Comparison of ENCODE assay signal across 8 mouse cellular contexts in the genomic region with DNA sequence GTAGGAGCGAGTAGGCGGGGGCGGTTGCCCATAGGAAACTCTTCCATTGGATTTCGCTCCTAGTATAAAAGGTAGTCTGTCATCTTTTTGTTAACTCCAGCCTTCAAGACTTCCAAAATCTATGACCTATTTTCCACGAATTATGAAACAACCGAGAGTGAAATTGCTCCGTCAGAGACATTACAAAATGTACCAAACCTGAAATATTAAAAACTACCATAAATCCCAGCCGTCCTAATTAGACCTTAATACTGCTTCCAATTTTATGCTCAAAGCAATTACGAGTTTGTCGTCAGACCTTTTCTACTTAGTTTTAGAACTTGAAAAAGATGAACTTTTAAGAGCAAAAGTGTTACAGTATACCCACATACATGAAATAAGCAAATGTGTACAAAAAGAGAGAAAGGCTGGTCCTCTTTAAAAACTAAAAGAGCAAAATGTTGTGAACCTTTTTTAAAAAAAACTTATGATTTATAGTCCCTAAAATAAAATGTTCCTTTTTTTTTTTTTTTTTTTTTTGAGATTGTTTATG. TPM values are rescaled to one million over a fixed set of nuclear protein-coding genes. Genes with fewer than 3 reads are reported as not detected.
A peak's percentile ranks its signal among the peaks of the same experiment; 100 is the strongest.
DNase-seq lines count a peak whose midpoint lies in the region; ATAC-seq and TF ChIP-seq lines count a peak whose summit lies in the region.

No protein-coding gene starts in this region.

- ATAC-seq in heart, embryonic 14.5 days (ENCODE audit: insufficient number of reproducible peaks, insufficient read depth, low FRiP score, low read depth), result no peak
- ATAC-seq in hindbrain, embryonic 15.5 days (ENCODE audit: low FRiP score, low read depth), result no peak
- ATAC-seq in midbrain, embryonic 11.5 days (ENCODE audit: low FRiP score), result no peak
- ATAC-seq in megakaryocyte progenitor cell, adult 5-6 weeks (replicated peaks; ENCODE audit: poor library complexity), result no peak

- H3K4me1 ChIP-seq in heart, embryonic 14.5 days (ENCODE audit: control insufficient read depth in 2 of 2, insufficient read depth in 2 of 2, low read length in 2 of 2), result peaks cover 0 to 23% of the 10 kb centered on the region in 2 experiments; a peak in 2 of 4 replicates
- peaks cover 6% of the 10 kb centered on the region; the same call in 1 of the 2 replicates for H3K4me1 ChIP-seq in cortical plate, adult 2 months (ENCODE audit: control insufficient read depth, insufficient read depth, low read length)
- H3K4me1 ChIP-seq in hindbrain, embryonic 15.5 days (replicated peaks), result peaks cover 28% of the 10 kb centered on the region
- H3K4me1 ChIP-seq in midbrain, embryonic 11.5 days (ENCODE audit: control insufficient read depth, insufficient read depth, low read length), result peaks cover 4% of the 10 kb centered on the region; the same call in 1 of the 2 replicates

- intact Hi-C loops in heart, postnatal 36 days (cut with DNase I), result no loop called here

- peak overlapping the region; percentile 88 for H3K4me2 ChIP-seq in heart, embryonic 14.5 days (ENCODE audit: low read length)
- H3K4me2 ChIP-seq in hindbrain, embryonic 15.5 days, result peak overlapping the region; percentile 94
- peak overlapping the region; percentile 97 for H3K4me2 ChIP-seq in midbrain, embryonic 11.5 days

- no peak overlapping the region for H3K27ac ChIP-seq in heart, embryonic 14.5 days (replicated peaks in 1 of 2; ENCODE audit: control insufficient read depth in 1 of 2, insufficient read depth in 1 of 2, low read depth in 2 of 2, low read length in 2 of 2)
- H3K27ac ChIP-seq in cortical plate, adult 2 months (ENCODE audit: insufficient read depth, low read length), result no peak overlapping the region
- no peak overlapping the region for H3K27ac ChIP-seq in hindbrain, embryonic 15.5 days (replicated peaks)
- H3K27ac ChIP-seq in midbrain, embryonic 11.5 days (ENCODE audit: low read depth, low read length), result no peak overlapping the region

- TF ChIP-seq POLR2A in cortical plate, adult 2 months (IDR thresholded peaks at IDR 0.05; ENCODE audit: extremely low read depth, insufficient read depth, low read length), result no peak

- WGBS in heart, embryonic 14.5 days, result 11% methylated on average over 10 of the region's 10 CpGs
- WGBS in hindbrain, embryonic 15.5 days, result 14% methylated on average over 10 of the region's 10 CpGs
- WGBS in midbrain, embryonic 11.5 days, result 16% methylated on average over 10 of the region's 10 CpGs

- no peaks in the 10 kb centered on the region for H3K9me3 ChIP-seq in heart, embryonic 14.5 days (ENCODE audit: control insufficient read depth, low read length)
- H3K9me3 ChIP-seq in hindbrain, embryonic 15.5 days, result no peaks in the 10 kb centered on the region
- no peaks in the 10 kb centered on the region for H3K9me3 ChIP-seq in midbrain, embryonic 11.5 days (ENCODE audit: control insufficient read depth, low read length)

- peaks cover 20% of the 10 kb centered on the region for H3K36me3 ChIP-seq in heart, embryonic 14.5 days (ENCODE audit: control insufficient read depth, insufficient read depth, low read length)
- peaks cover 9% of the 10 kb centered on the region for H3K36me3 ChIP-seq in hindbrain, embryonic 15.5 days
- no peaks in the 10 kb centered on the region for H3K36me3 ChIP-seq in midbrain, embryonic 11.5 days (ENCODE audit: control insufficient read depth, insufficient read depth, low read length)

- no peaks in the 10 kb centered on the region for H3K27me3 ChIP-seq in heart, embryonic 14.5 days (ENCODE audit: control insufficient read depth, insufficient read depth, low read length)
- no peaks in the 10 kb centered on the region for H3K27me3 ChIP-seq in hindbrain, embryonic 15.5 days
- no peaks in the 10 kb centered on the region for H3K27me3 ChIP-seq in midbrain, embryonic 11.5 days (ENCODE audit: control insufficient read depth, insufficient read depth, low read length)

- no peak for TF ChIP-seq CTCF in cortical plate, adult 2 months (IDR thresholded peaks at IDR 0.05; ENCODE audit: extremely low read depth, insufficient read depth, low read length)

- no peak overlapping the region for H3K9ac ChIP-seq in heart, embryonic 14.5 days (ENCODE audit: low read length)
- H3K9ac ChIP-seq in hindbrain, embryonic 15.5 days, result no peak overlapping the region
- H3K9ac ChIP-seq in midbrain, embryonic 11.5 days (ENCODE audit: low read length), result no peak overlapping the region

- no peak for DNase-seq in heart, postnatal 36 days
- DNase-seq in midbrain, embryonic 11.5 days (ENCODE audit: low spot score, missing footprints), result peak; percentile 98
- no peak for DNase-seq in thymus, adult 18-20 months
- DNase-seq in frontal cortex, adult 2 months (ENCODE audit: extremely low spot score in 1 of 2, low spot score in 1 of 2), result no peak

- H3K4me3 ChIP-seq in heart, embryonic 14.5 days (ENCODE audit: control insufficient read depth in 1 of 2, insufficient read depth in 1 of 2, low read depth in 1 of 2, low read length in 2 of 2), result peak overlapping the region in 1 of 2 experiments; percentile 94; a peak in 2 of 4 replicates
- H3K4me3 ChIP-seq in cortical plate, adult 2 months (ENCODE audit: insufficient read depth, low read length), result peak overlapping the region; percentile 77; the same call in 1 of the 2 replicates
- peak overlapping the region; percentile 96 for H3K4me3 ChIP-seq in hindbrain, embryonic 15.5 days
- peak overlapping the region; percentile 87 for H3K4me3 ChIP-seq in midbrain, embryonic 11.5 days (ENCODE audit: low read depth, low read length)

RNA-seq across cellular contexts. Expression of a gene that starts 0.5 kb away (rescaled TPM):
- 14.9 and 17.7 TPM in 2 replicates for polyA plus RNA-seq in heart, embryonic 14.5 days (2014; fragmentation: Nextera tagmentation; extraction: Ambion mirVana)
- 10 to 100 TPM; 20.3 to 27.1 TPM for total RNA-seq in heart, postnatal 36 days (2021)
- polyA plus RNA-seq in cortical plate, adult 2 months (2012; rRNA removed), result 25.0 and 25.6 TPM in 2 replicates
- polyA plus RNA-seq in hindbrain, embryonic 15.5 days (2015; fragmentation: Nextera tagmentation; extraction: Ambion mirVana), result 23.9 and 27.5 TPM in 2 replicates
- 23.4 and 24.9 TPM in 2 replicates for polyA plus RNA-seq in midbrain, embryonic 11.5 days (2014; fragmentation: Nextera tagmentation; extraction: Ambion mirVana)
- polyA plus RNA-seq in frontal cortex, adult 2 months (2012; rRNA removed), result 26.8 and 28.5 TPM in 2 replicates
- total RNA-seq in megakaryocyte progenitor cell, adult 5-6 weeks (2015), result 6.2 and 7.4 TPM in 2 replicates
- 6.7 and 9.6 TPM in 2 replicates for total RNA-seq in megakaryocyte progenitor cell, adult 5-6 weeks (2017)

RNA-seq across cellular contexts. Expression of a gene that starts 42.4 kb away (rescaled TPM):
- polyA plus RNA-seq in heart, embryonic 14.5 days (2014; fragmentation: Nextera tagmentation; extraction: Ambion mirVana), result 40.2 TPM in 2 replicates
- 10 to 100 TPM; 38.0 to 40.6 TPM for total RNA-seq in heart, postnatal 36 days (2021)
- polyA plus RNA-seq in cortical plate, adult 2 months (2012; rRNA removed), result 21.7 and 23.3 TPM in 2 replicates
- polyA plus RNA-seq in hindbrain, embryonic 15.5 days (2015; fragmentation: Nextera tagmentation; extraction: Ambion mirVana), result 55.3 and 56.0 TPM in 2 replicates
- polyA plus RNA-seq in midbrain, embryonic 11.5 days (2014; fragmentation: Nextera tagmentation; extraction: Ambion mirVana), result 78.4 and 80.5 TPM in 2 replicates
- polyA plus RNA-seq in frontal cortex, adult 2 months (2012; rRNA removed), result 24.6 and 28.8 TPM in 2 replicates
- 86.9 and 89.2 TPM in 2 replicates for total RNA-seq in megakaryocyte progenitor cell, adult 5-6 weeks (2015)
- 39.1 and 47.9 TPM in 2 replicates for total RNA-seq in megakaryocyte progenitor cell, adult 5-6 weeks (2017)

RNA-seq across cellular contexts. Expression of a gene that starts 52.2 kb away (rescaled TPM):
- 9.8 and 9.9 TPM in 2 replicates for polyA plus RNA-seq in heart, embryonic 14.5 days (2014; fragmentation: Nextera tagmentation; extraction: Ambion mirVana)
- total RNA-seq in heart, postnatal 36 days (2021), result 10 to 100 TPM; 22.5 to 25.2 TPM
- 18.1 and 18.6 TPM in 2 replicates for polyA plus RNA-seq in cortical plate, adult 2 months (2012; rRNA removed)
- 8.4 and 8.9 TPM in 2 replicates for polyA plus RNA-seq in hindbrain, embryonic 15.5 days (2015; fragmentation: Nextera tagmentation; extraction: Ambion mirVana)
- polyA plus RNA-seq in midbrain, embryonic 11.5 days (2014; fragmentation: Nextera tagmentation; extraction: Ambion mirVana), result 11.1 and 12.1 TPM in 2 replicates
- polyA plus RNA-seq in frontal cortex, adult 2 months (2012; rRNA removed), result 17.8 and 19.5 TPM in 2 replicates
- 49.4 and 51.0 TPM in 2 replicates for total RNA-seq in megakaryocyte progenitor cell, adult 5-6 weeks (2015)
- 49.6 and 58.0 TPM in 2 replicates for total RNA-seq in megakaryocyte progenitor cell, adult 5-6 weeks (2017)
